In genomic region chr7:122101747-122102244, GRCm38 (mm10) we compare ENCODE assay signal across 7 mouse cellular contexts. TPM values are rescaled to one million over a fixed set of nuclear protein-coding genes. Genes with fewer than 3 reads are reported as not detected.
DNase-seq lines count a peak whose midpoint lies in the region; ATAC-seq lines count a peak whose summit lies in the region.

Ndufab1 (minus strand) TSS chr7:122101886.

- peak within 1 kb of the TSS; percentile 76 for H3K9ac ChIP-seq in intestine, embryonic 14.5 days (ENCODE audit: low read length)

- H3K27ac ChIP-seq in intestine, embryonic 14.5 days (ENCODE audit: low read depth) = peak within 1 kb of the TSS; percentile 22; the same call in 1 of the 2 replicates

- peak within 1 kb of the TSS; percentile 93 for H3K4me2 ChIP-seq in intestine, embryonic 14.5 days (ENCODE audit: low read length)

- H3K36me3 ChIP-seq in intestine, embryonic 14.5 days (ENCODE audit: control insufficient read depth, insufficient read depth, low read length) = peaks cover 17% of the 10 kb centered on the region

- H3K9me3 ChIP-seq in intestine, embryonic 14.5 days (ENCODE audit: control insufficient read depth, low read length) = no peaks in the 10 kb centered on the region

- peak within 1 kb of the TSS; percentile 75 for H3K4me3 ChIP-seq in intestine, embryonic 14.5 days (ENCODE audit: low read depth, low read length)

- under 1% methylated on average over 34 of the region's 43 CpGs for WGBS in intestine, embryonic 14.5 days

- peaks cover 7% of the 10 kb centered on the region; the same call in 1 of the 2 replicates for H3K4me1 ChIP-seq in intestine, embryonic 14.5 days (replicated peaks; ENCODE audit: control insufficient read depth, insufficient read depth, low read length)

- ATAC-seq in intestine, embryonic 14.5 days (replicated peaks; ENCODE audit: low FRiP score, low TSS enrichment, low read depth) = peak; percentile 98

- no peaks in the 10 kb centered on the region for H3K27me3 ChIP-seq in intestine, embryonic 14.5 days (replicated peaks; ENCODE audit: control insufficient read depth, insufficient read depth, low read length)

- intact Hi-C loops in left cerebral cortex, postnatal 14 days (cut with DNase I) = no loop called here

- DNase-seq in adrenal gland, adult 18-20 months (ENCODE audit: low spot score in 2 of 2) = peak; percentile 81 to 85
- peak; percentile 94 for DNase-seq in embryo, embryonic 10.5 days (ENCODE audit: low spot score)
- DNase-seq in gastrocnemius, postnatal 25 days = peak; percentile 86
- DNase-seq in intestine, embryonic 14.5 days (ENCODE audit: low spot score) = peak; percentile 83
- DNase-seq in left cerebral cortex, postnatal 14 days (ENCODE audit: low spot score in 2 of 2) = peak; percentile 88 to 89
- peak; percentile 93 for DNase-seq in mesoderm, embryonic 11.5 days (ENCODE audit: low read depth, low spot score)
- DNase-seq in right cerebral cortex, postnatal 36 days (ENCODE audit: low spot score in 2 of 2) = peak; percentile 81 to 82

RNA-seq across cellular contexts. Expression of gene Ndufab1, which starts in this region (rescaled TPM):
- total RNA-seq in adrenal gland, adult 18-20 months (2021) = 100 to 1,000 TPM; 535 to 745 TPM
- 100 to 1,000 TPM; 694 to 706 TPM for total RNA-seq in gastrocnemius, postnatal 25 days (2021)
- polyA plus RNA-seq in intestine, embryonic 14.5 days (2014; fragmentation: Nextera tagmentation; extraction: Ambion mirVana) = 714 and 762 TPM in 2 replicates
- total RNA-seq in left cerebral cortex, postnatal 14 days (2021) = 100 to 1,000 TPM; 296 to 310 TPM

Comparison
In these comparisons a context has a peak if more than half of its experiments do, and no peak if none do; other contexts are left out.
1. Peak in every context shown above with its lines: DNase-seq, ATAC-seq, H3K4me3 ChIP-seq and H3K27ac ChIP-seq.